Mouse (Mus musculus): ENCODE results near the gene Mettl6. TPM values are rescaled to one million over a fixed set of nuclear protein-coding genes. Genes with fewer than 3 reads are reported as not detected.
A peak's percentile ranks its signal among the peaks of the same experiment; 100 is the strongest.

Mettl6 gene
- polyA plus RNA-seq, 1 experiment = 10.2 TPM

- H3K4me3 ChIP-seq (replicated peaks; ENCODE audit: extremely low read depth, low read depth, low read length) = no peak overlapping the region
- 95% methylated on average over 2 of the region's 2 CpGs for WGBS
- TF ChIP-seq POLR2A (IDR thresholded peaks at IDR 0.05; ENCODE audit: borderline replicate concordance, extremely low read depth, low read depth, low read length) (no peak), CTCF (IDR thresholded peaks at IDR 0.05; ENCODE audit: insufficient read depth, low read length) (no peak)
- no peaks in the 10 kb centered on the region for H3K4me1 ChIP-seq (ENCODE audit: control insufficient read depth, insufficient read depth, low read length)
- DNase-seq = no peak
Measured at GRCm38 (mm10) chr14:31515895-31516294, 21.1 kb upstream of the Mettl6 start.

DNA sequence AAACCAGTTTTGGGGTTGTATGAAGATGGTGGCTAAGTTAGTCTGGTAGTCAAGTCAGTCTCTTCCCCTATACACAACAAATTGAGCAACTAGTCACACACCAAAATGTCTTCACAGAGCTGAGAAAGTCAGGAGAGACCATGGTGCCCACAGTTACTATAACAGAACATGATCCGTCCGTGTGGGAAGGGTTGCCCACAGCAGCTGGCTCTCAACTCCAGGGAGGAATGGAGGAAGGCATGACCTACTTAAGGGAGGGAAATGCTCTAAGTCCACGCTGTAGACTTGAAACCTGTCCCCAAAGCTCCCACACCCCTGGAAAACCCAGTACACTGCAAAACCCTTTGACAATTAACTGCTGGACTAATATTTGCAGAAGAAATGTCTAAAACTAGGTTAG, 15.5 kb upstream of the Mettl6 start:
- TF ChIP-seq POLR2A (IDR thresholded peaks at IDR 0.05; ENCODE audit: borderline replicate concordance, extremely low read depth, low read depth, low read length) = no peak
- no peak for TF ChIP-seq CTCF (IDR thresholded peaks at IDR 0.05; ENCODE audit: insufficient read depth, low read length)
- WGBS = 78% methylated on average over 3 of the region's 3 CpGs
- no peaks in the 10 kb centered on the region for H3K4me1 ChIP-seq (ENCODE audit: control insufficient read depth, insufficient read depth, low read length)
- no peak for DNase-seq
- no peak overlapping the region for H3K4me3 ChIP-seq (replicated peaks; ENCODE audit: extremely low read depth, low read depth, low read length)

DNA sequence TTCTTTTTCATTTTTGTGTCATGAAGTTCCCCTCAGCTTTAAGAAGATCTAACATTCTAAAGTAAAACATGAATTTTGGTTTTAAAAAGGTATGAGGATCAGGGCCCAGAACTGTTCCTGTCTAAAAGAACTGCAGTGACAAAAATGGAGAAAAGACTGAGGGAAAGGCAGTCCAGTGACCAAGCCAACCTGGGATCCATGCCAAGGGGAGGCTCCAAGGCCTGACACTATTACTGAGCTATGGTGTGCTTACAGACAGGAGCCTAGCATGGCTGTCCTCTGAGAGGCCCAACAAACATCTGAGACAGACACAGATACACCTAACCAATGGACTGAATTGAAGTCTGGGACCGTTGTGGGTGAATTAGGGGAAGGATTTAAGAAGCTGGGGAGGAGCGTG, 15.1 kb upstream of the Mettl6 start:
- Histone ChIP-seq H3K4me3 (replicated peaks; ENCODE audit: extremely low read depth, low read depth, low read length) (no peak overlapping the region), H3K4me1 (ENCODE audit: control insufficient read depth, insufficient read depth, low read length) (no peaks in the 10 kb centered on the region)
- DNase-seq = no peak
- WGBS = 84% methylated on average over 2 of the region's 2 CpGs
- no peak for TF ChIP-seq CTCF (IDR thresholded peaks at IDR 0.05; ENCODE audit: insufficient read depth, low read length)
- no peak for TF ChIP-seq POLR2A (IDR thresholded peaks at IDR 0.05; ENCODE audit: borderline replicate concordance, extremely low read depth, low read depth, low read length)

- TF ChIP-seq POLR2A (IDR thresholded peaks at IDR 0.05; ENCODE audit: borderline replicate concordance, extremely low read depth, low read depth, low read length) = no peak
- no peak for TF ChIP-seq CTCF (IDR thresholded peaks at IDR 0.05; ENCODE audit: insufficient read depth, low read length)
- Histone ChIP-seq H3K4me1 (ENCODE audit: control insufficient read depth, insufficient read depth, low read length) (no peaks in the 10 kb centered on the region), H3K4me3 (replicated peaks; ENCODE audit: extremely low read depth, low read depth, low read length) (no peak overlapping the region)
- WGBS = 85% methylated on average over 6 of the region's 6 CpGs
- no peak for DNase-seq
Measured at GRCm38 (mm10) chr14:31506456-31506855, 11.6 kb upstream of the Mettl6 start.

GRCm38 (mm10) chr14:31503406-31503805, 8.6 kb upstream of the Mettl6 start:
- TF ChIP-seq CTCF (IDR thresholded peaks at IDR 0.05; ENCODE audit: insufficient read depth, low read length) (no peak), POLR2A (IDR thresholded peaks at IDR 0.05; ENCODE audit: borderline replicate concordance, extremely low read depth, low read depth, low read length) (no peak)
- Histone ChIP-seq H3K4me1 (ENCODE audit: control insufficient read depth, insufficient read depth, low read length) (no peaks in the 10 kb centered on the region), H3K4me3 (replicated peaks; ENCODE audit: extremely low read depth, low read depth, low read length) (no peak overlapping the region)
- 89% methylated on average over 13 of the region's 13 CpGs for WGBS
- no peak for DNase-seq

GRCm38 (mm10) chr14:31499526-31499925, 4.7 kb upstream of the Mettl6 start:
- TF ChIP-seq CTCF (IDR thresholded peaks at IDR 0.05; ENCODE audit: insufficient read depth, low read length) (no peak), POLR2A (IDR thresholded peaks at IDR 0.05; ENCODE audit: borderline replicate concordance, extremely low read depth, low read depth, low read length) (no peak)
- peaks cover 4% of the 10 kb centered on the region; the same call in 1 of the 2 replicates for H3K4me1 ChIP-seq (ENCODE audit: control insufficient read depth, insufficient read depth, low read length)
- no peak overlapping the region for H3K4me3 ChIP-seq (replicated peaks; ENCODE audit: extremely low read depth, low read depth, low read length)
- WGBS = 86% methylated on average over 1 of the region's 1 CpGs
- DNase-seq = no peak

DNA sequence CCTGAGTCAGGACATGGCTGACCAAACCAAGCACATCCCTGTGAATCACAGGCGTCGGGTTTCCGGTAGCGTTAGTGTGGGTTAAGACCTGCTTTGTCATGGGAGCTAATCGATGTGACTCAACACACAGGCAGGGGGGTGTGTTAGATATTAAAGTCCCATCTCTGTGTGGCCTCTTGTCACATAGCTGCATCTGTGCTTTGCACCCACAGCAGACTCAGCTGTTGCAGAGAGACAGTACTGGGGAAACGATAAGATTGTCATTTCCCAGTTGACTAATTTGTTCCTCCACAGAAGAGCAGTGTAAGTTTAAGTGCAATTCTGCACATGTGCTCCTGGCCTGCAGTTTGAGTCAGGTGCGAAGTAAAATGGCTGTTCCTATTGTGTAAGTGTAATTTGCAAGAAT, 1.4 kb upstream of the Mettl6 start:
- TF ChIP-seq CTCF (IDR thresholded peaks at IDR 0.05; ENCODE audit: insufficient read depth, low read length) (no peak), POLR2A (IDR thresholded peaks at IDR 0.05; ENCODE audit: borderline replicate concordance, extremely low read depth, low read depth, low read length) (no peak)
- Histone ChIP-seq H3K4me3 (replicated peaks; ENCODE audit: extremely low read depth, low read depth, low read length) (no peak overlapping the region), H3K4me1 (ENCODE audit: control insufficient read depth, insufficient read depth, low read length) (peaks cover 6% of the 10 kb centered on the region; the same call in 1 of the 2 replicates)
- WGBS = 24% methylated on average over 7 of the region's 7 CpGs
- no peak for DNase-seq

DNA sequence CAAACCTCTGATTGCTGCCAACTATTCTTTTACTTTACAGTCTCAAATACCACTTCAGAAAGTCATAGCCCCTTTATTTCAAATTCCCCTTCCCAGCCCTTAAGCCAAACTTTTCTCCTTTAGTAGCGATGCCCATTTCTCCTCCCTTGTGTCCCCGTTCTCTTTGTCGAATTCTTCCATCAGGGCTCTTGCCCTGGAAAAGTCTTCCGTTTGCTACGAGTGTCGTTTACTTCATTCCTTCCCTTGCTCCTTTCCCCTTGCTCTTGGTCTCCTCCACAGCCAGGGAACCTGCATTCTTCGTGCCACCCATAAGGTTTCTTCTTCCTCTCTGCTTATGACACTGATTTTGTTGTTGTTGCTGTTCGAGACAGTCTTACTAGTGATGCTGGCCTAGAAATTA, 698 bp upstream of the Mettl6 start:
- WGBS = 1% methylated on average over 8 of the region's 8 CpGs
- no peak for DNase-seq
- TF ChIP-seq CTCF (IDR thresholded peaks at IDR 0.05; ENCODE audit: insufficient read depth, low read length) = no peak
- no peak for TF ChIP-seq POLR2A (IDR thresholded peaks at IDR 0.05; ENCODE audit: borderline replicate concordance, extremely low read depth, low read depth, low read length)
- Histone ChIP-seq H3K4me3 (replicated peaks; ENCODE audit: extremely low read depth, low read depth, low read length) (peak overlapping the region; percentile 93), H3K4me1 (ENCODE audit: control insufficient read depth, insufficient read depth, low read length) (peaks cover 6% of the 10 kb centered on the region; the same call in 1 of the 2 replicates)

GRCm38 (mm10) chr14:31494349-31494974, 378 bp downstream of the Mettl6 start, which contains the start of gene Eaf1:
Gene Eaf1, plus strand, starts transcription at chr14:31494399.
- DNase-seq = no peak
- under 1% methylated on average over 37 of the region's 37 CpGs for WGBS
- TF ChIP-seq CTCF (IDR thresholded peaks at IDR 0.05; ENCODE audit: insufficient read depth, low read length) (no peak), POLR2A (IDR thresholded peaks at IDR 0.05; ENCODE audit: borderline replicate concordance, extremely low read depth, low read depth, low read length) (no peak)

DNA sequence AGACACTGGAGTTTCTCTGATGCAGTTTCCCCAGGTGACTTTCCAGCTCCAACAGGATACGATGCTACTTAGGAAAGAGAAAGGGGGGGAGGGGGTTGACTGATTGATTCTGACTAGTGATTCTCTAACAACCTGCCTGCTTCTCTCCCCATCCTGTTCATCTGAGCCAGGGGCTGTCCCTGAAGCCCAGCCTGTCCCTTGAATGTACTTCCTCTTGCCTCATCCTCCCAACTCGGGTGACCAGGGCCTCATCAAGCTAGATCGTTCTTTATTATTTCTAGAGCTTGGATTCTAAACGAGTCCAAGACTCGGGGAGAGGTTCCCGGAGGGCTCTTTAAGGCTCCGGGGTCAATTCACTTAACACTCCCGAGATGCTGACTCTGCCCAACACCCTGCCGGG, 939 bp downstream of the Mettl6 start:
- DNase-seq = no peak
- Histone ChIP-seq H3K4me3 (replicated peaks; ENCODE audit: extremely low read depth, low read depth, low read length) (peak overlapping the region; percentile 93), H3K4me1 (ENCODE audit: control insufficient read depth, insufficient read depth, low read length) (peaks cover 6% of the 10 kb centered on the region; the same call in 1 of the 2 replicates)
- 13% methylated on average over 9 of the region's 9 CpGs for WGBS
- TF ChIP-seq CTCF (IDR thresholded peaks at IDR 0.05; ENCODE audit: insufficient read depth, low read length) (no peak), POLR2A (IDR thresholded peaks at IDR 0.05; ENCODE audit: borderline replicate concordance, extremely low read depth, low read depth, low read length) (no peak)

More at GRCm38 (mm10) chr14:31494349-31494974, 378 bp downstream of the Mettl6 start, which contains the start of gene Eaf1:
- Histone ChIP-seq H3K4me3 (replicated peaks; ENCODE audit: extremely low read depth, low read depth, low read length) (peak within 1 kb of the TSS; percentile 93), H3K4me1 (ENCODE audit: control insufficient read depth, insufficient read depth, low read length) (peaks cover 6% of the 10 kb centered on the region; the same call in 1 of the 2 replicates)
